Mouse (Mus musculus) embryonic facial prominence, embryonic 11.5 days (tissue): ENCODE measurements around the gene Pla2g3. TPM values are rescaled to one million over a fixed set of nuclear protein-coding genes. Genes with fewer than 3 reads are reported as not detected.

Experiments used
- ATAC-seq: fragments of 200-750 bp; cut with Nextera tagmentation; replicated peaks from 2 replicates; pipeline ENCODE4 v1.8.0; 2017; ENCODE audit warnings: low read depth; ENCODE audit not compliant: insufficient number of reproducible peaks, low FRiP score, low TSS enrichment
- DNase-seq: peaks from one replicate; pipeline ENCODE4 v3.0.0-alpha.2; 2015; ENCODE audit warnings: low spot score
- H3K27ac ChIP-seq: fragments of 300-500 bp; sonication (generic); replicated peaks from 2 replicates; pipeline ENCODE4 v1.5.1; 2014; ENCODE audit warnings: mild to moderate bottlenecking, low read depth, low read length, control low read depth
- H3K27me3 ChIP-seq: fragments of 300-500 bp; sonication (generic); 2 replicates; pipeline ENCODE4 v1.6.1; 2014; ENCODE audit warnings: mild to moderate bottlenecking, low read length, moderate library complexity, mixed read lengths; ENCODE audit not compliant: control insufficient read depth, insufficient read depth
- H3K36me3 ChIP-seq: fragments of 300-500 bp; sonication (generic); replicated peaks from 2 replicates; pipeline ENCODE4 v1.6.1; 2014; ENCODE audit warnings: low read depth, mild to moderate bottlenecking, low read length, moderate library complexity, mixed read lengths; ENCODE audit not compliant: control insufficient read depth, insufficient read depth
- H3K4me1 ChIP-seq: fragments of 300-500 bp; sonication (generic); 2 replicates; pipeline ENCODE4 v1.6.1; 2014; ENCODE audit warnings: low read length, mixed read lengths; ENCODE audit not compliant: control insufficient read depth, insufficient read depth
- H3K4me2 ChIP-seq: fragments of 300-500 bp; sonication (generic); 2 replicates; pipeline ENCODE4 v1.6.1; 2014; ENCODE audit warnings: low read depth, mild to moderate bottlenecking, control low read depth, low read length, moderate library complexity
- H3K4me3 ChIP-seq: fragments of 300-500 bp; sonication (generic); 2 replicates; pipeline ENCODE4 v1.5.1; 2014; ENCODE audit warnings: low read depth, low read length, control low read depth
- H3K9ac ChIP-seq: fragments of 300-500 bp; sonication (generic); replicated peaks from 2 replicates; pipeline ENCODE4 v1.6.1; 2014; ENCODE audit warnings: mild to moderate bottlenecking, control low read depth, low read length
- H3K9me3 ChIP-seq: fragments of 300-500 bp; sonication (generic); replicated peaks from 2 replicates; pipeline ENCODE4 v1.6.1; 2016; ENCODE audit warnings: mild to moderate bottlenecking, low read length, inconsistent platforms, mixed read lengths; ENCODE audit not compliant: control insufficient read depth
- WGBS: fragments of 180-500 bp; shearing (Covaris S2); extraction: QIAGEN DNeasy Blood & Tissue Kit; methylation state at CpG from one replicate; pipeline ENCODE4 v1.1.7; 2014; 5-methylcytosine and 5-hydroxymethylcytosine counted together
- polyA plus RNA-seq: library from polyadenylated mRNA; unstranded; fragments of >200 nt; fragmentation: Nextera tagmentation; extraction: Ambion mirVana; gene quantifications from 2 replicates; pipeline ENCODE4 v1.2.1, GENCODE M21; 2014

Gene Pla2g3
- polyA plus RNA-seq, 1 experiment from 2014 or later = 0.41 TPM

DNA sequence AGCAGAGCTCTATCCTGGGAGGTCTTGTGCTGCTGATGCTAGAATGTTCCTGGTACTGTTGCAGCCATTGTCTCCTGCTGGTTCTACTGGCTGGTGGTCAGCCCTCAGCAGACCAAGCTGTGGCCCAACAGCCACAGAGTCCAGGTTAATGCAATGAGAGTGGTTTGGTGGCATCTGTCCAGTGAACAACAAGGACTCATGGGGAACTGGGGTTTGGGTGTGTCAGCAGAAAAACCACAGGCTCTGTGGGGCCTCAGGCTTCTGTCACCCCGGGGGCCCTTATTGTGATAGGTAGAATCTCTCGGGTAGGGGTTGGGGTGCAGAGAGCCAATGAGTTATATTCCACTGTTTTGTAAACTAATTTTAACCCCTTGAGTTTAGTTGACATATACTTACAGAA is 22.2 kb downstream of the Pla2g3 start:
- H3K27ac ChIP-seq = no peak overlapping the region
- no peaks in the 10 kb centered on the region for H3K36me3 ChIP-seq
- no peak for DNase-seq
- H3K27me3 ChIP-seq = no peaks in the 10 kb centered on the region
- no peak overlapping the region for H3K4me3 ChIP-seq
- 69% methylated on average over 2 of the region's 2 CpGs for WGBS
- no peak overlapping the region for H3K4me2 ChIP-seq
- no peak overlapping the region for H3K9ac ChIP-seq
- no peak for ATAC-seq
- H3K4me1 ChIP-seq = no peaks in the 10 kb centered on the region
- H3K9me3 ChIP-seq = no peaks in the 10 kb centered on the region

- no peaks in the 10 kb centered on the region for H3K36me3 ChIP-seq
- WGBS = 92% methylated on average over 6 of the region's 6 CpGs
- ATAC-seq = no peak
- H3K27me3 ChIP-seq = peaks cover 3% of the 10 kb centered on the region; the same call in 1 of the 2 replicates
- H3K4me1 ChIP-seq = peaks cover 4% of the 10 kb centered on the region; the same call in 1 of the 2 replicates
- H3K4me3 ChIP-seq = no peak overlapping the region
- no peak for DNase-seq
- H3K9ac ChIP-seq = no peak overlapping the region
- H3K9me3 ChIP-seq = no peaks in the 10 kb centered on the region
- H3K4me2 ChIP-seq = no peak overlapping the region
- no peak overlapping the region for H3K27ac ChIP-seq
Observed at GRCm38 (mm10) chr11:3513291-3513690, 25.2 kb downstream of the Pla2g3 start.

GRCm38 (mm10) chr11:3514529-3515054 is 26.5 kb downstream of the Pla2g3 start, which contains the start of gene Selenom:
Gene Selenom (plus strand): TSS chr11:3514684.
- H3K4me2 ChIP-seq = peak within 1 kb of the TSS; percentile 66
- H3K27ac ChIP-seq = no peak within 1 kb of the TSS
- peaks cover 3% of the 10 kb centered on the region; the same call in 1 of the 2 replicates for H3K27me3 ChIP-seq
- DNase-seq (peak; percentile 83), ATAC-seq (peak; percentile 63)
- no peaks in the 10 kb centered on the region for H3K36me3 ChIP-seq
- H3K9ac ChIP-seq = peak within 1 kb of the TSS; percentile 67
- peak within 1 kb of the TSS; percentile 47 for H3K4me3 ChIP-seq
- no peaks in the 10 kb centered on the region for H3K9me3 ChIP-seq
- 0% methylated on average over 26 of the region's 26 CpGs for WGBS
- H3K4me1 ChIP-seq = peaks cover 4% of the 10 kb centered on the region; the same call in 1 of the 2 replicates

- peaks cover 4% of the 10 kb centered on the region; the same call in 1 of the 2 replicates for H3K4me1 ChIP-seq
- DNase-seq = no peak
- H3K36me3 ChIP-seq = no peaks in the 10 kb centered on the region
- peak overlapping the region; percentile 47 for H3K4me3 ChIP-seq
- no peak overlapping the region for H3K27ac ChIP-seq
- H3K9ac ChIP-seq = peak overlapping the region; percentile 67
- peaks cover 3% of the 10 kb centered on the region; the same call in 1 of the 2 replicates for H3K27me3 ChIP-seq
- 0 out of 2 replicates have a peak, but pooled peaks have one; percentile 18 for ATAC-seq
- H3K4me2 ChIP-seq = peak overlapping the region; percentile 66
- WGBS = 6% methylated on average over 4 of the region's 4 CpGs
- no peaks in the 10 kb centered on the region for H3K9me3 ChIP-seq
Observed at GRCm38 (mm10) chr11:3515216-3515615, 27.1 kb downstream of the Pla2g3 start.

GRCm38 (mm10) chr11:3515637-3516036 is 27.6 kb downstream of the Pla2g3 start:
- H3K9me3 ChIP-seq = no peaks in the 10 kb centered on the region
- H3K9ac ChIP-seq = no peak overlapping the region
- peaks cover 4% of the 10 kb centered on the region; the same call in 1 of the 2 replicates for H3K4me1 ChIP-seq
- H3K4me3 ChIP-seq = peak overlapping the region; percentile 2; the same call in 1 of the 2 replicates
- DNase-seq (no peak), ATAC-seq (no peak)
- 78% methylated on average over 4 of the region's 4 CpGs for WGBS
- H3K27ac ChIP-seq = no peak overlapping the region
- no peaks in the 10 kb centered on the region for H3K36me3 ChIP-seq
- peaks cover 3% of the 10 kb centered on the region; the same call in 1 of the 2 replicates for H3K27me3 ChIP-seq
- H3K4me2 ChIP-seq = peak overlapping the region; percentile 66

DNA sequence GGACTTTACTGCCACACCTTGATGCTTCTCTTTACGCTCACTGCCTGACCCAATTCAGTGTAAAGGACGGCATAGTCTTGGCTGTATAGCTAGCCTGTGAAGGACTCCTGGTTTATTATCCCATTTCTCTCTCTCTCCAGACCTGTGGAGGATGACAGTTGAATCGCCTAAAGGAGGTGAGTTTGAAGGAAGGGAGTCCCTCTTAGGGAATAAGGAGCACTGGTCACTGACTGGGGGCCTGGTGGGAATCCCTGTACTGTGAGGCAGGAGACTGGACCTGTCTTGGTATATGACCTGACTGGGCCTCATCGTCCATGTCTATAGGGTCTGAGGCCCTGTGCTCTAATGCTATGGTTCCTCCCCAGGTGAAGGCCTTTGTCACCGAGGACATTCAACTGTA is 28.0 kb downstream of the Pla2g3 start:
- 78% methylated on average over 5 of the region's 5 CpGs for WGBS
- H3K9me3 ChIP-seq = no peaks in the 10 kb centered on the region
- no peaks in the 10 kb centered on the region for H3K36me3 ChIP-seq
- no peak overlapping the region for H3K27ac ChIP-seq
- peaks cover 3% of the 10 kb centered on the region; the same call in 1 of the 2 replicates for H3K27me3 ChIP-seq
- ATAC-seq = no peak
- peaks cover 4% of the 10 kb centered on the region; the same call in 1 of the 2 replicates for H3K4me1 ChIP-seq
- H3K4me2 ChIP-seq = no peak overlapping the region
- H3K9ac ChIP-seq = no peak overlapping the region
- H3K4me3 ChIP-seq = no peak overlapping the region
- DNase-seq = no peak

DNA sequence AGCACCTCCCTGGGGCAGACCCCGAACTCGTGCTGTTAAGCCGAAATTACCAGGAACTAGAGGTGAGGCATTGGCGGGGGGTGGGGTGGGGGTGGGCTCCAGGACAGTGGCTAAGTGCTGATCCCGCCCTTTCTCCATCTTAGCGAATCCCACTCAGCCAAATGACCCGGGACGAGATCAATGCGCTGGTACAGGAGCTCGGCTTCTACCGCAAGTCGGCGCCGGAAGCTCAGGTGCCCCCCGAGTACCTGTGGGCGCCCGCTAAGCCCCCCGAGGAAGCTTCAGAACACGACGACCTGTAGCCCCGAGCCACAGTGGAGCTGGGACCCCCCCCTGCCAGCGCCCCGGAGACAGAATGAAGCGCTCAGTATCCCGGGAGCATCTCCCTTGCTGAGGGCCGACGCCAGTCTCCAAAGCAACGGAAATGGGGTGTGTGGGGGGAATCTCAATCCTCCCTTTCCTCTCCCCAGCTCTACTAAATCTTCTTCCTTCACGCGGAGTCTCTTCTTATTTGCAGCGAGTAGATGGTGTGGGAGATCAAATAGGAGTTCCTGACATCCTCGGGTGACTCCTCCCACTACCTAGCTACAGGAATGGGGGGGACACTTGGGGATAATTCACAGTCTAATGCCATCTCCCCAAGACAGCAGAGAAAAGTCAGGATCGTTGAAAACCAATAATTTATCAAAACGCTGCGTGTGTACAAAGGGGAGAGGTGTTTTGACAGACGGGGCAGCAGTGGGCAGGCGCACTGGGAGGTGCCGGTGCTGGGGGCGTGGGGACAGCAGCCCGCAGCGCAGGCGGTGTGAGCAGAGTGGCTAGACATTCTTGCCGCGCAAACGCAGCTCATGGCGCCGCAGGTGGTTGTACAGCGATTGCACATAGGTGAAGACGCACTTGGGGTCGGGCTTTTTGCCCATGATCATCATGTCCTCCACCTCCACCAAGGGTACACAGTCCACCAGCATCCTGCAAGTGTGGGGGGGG is 29.1 kb downstream of the Pla2g3 start:
- Histone ChIP-seq H3K36me3 (no peaks in the 10 kb centered on the region), H3K27ac (no peak overlapping the region), H3K4me3 (peak overlapping the region; percentile 34), H3K27me3 (peaks cover 3% of the 10 kb centered on the region; the same call in 1 of the 2 replicates), H3K4me2 (peak overlapping the region; percentile 82), H3K9ac (peak overlapping the region; percentile 41), H3K4me1 (peaks cover 4% of the 10 kb centered on the region; the same call in 1 of the 2 replicates), H3K9me3 (no peaks in the 10 kb centered on the region)
- WGBS = 2% methylated on average over 50 of the region's 50 CpGs
- ATAC-seq (peak; percentile 55; the same call in 1 of the 2 replicates), DNase-seq (peak; percentile 69)
